Mouse (Mus musculus) gastrocnemius, postnatal 4 days (tissue): Measurements from ENCODE around the gene Sept7. TPM values are rescaled to one million over a fixed set of nuclear protein-coding genes. Genes with fewer than 3 reads are reported as not detected.
"Not testable (repeated sequence)": the region's sequence is repeated elsewhere in the genome, so short reads cannot be mapped to it uniquely, and the experiment has no call there.

ENCODE experiments used
- DNase-seq, 2 experiments: peaks; one replicate each; pipeline ENCODE4 v3.0.0; 2021 to 2022; ENCODE audit warnings: low spot score in 2 of 2, mixed read lengths in 2 of 2
- long read RNA-seq, 2 experiments: library from polyadenylated mRNA; stranded (forward); transcript quantifications; one replicate each; pipeline ENCODE4 v2.0.0; 2021
- total RNA-seq, 2 experiments: library from RNA; stranded (reverse); gene quantifications; 2 replicates each; pipeline ENCODE4 v1.2.3; 2021

Gene Sept7
- 100 to 1,000 TPM; 157 to 170 TPM for total RNA-seq
- long read RNA-seq, experiment 1, partial matches to known transcripts = 9 of 261 reads
- long read RNA-seq, experiment 1, other reads (novel, unspliced or antisense) = 252 of 261 reads
- long read RNA-seq, experiment 2, partial matches to known transcripts = 7 of 249 reads
- long read RNA-seq, experiment 2, other reads (novel, unspliced or antisense) = 242 of 249 reads

DNA sequence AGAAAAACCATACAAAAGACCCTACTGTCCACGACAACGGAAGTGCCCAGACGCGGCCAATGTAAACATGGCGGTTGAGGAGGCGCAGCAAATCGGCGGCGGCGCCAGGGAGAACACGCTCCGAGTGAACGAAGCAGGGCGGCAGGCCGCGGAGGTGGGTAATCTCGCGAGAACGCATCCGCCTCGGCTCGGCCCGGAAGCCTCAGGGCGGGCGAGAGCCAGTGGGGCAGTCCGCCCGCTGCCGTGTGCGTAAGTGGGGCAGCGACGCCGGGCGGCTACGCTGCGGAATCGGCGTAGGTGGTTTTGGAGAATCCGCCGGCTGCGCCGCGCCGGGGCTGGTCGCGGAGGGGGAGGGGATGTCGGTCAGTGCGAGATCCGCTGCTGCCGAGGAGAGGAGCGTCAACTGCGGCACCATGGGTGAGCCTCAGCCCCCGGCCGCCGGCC is at the start of gene Sept7:
Gene Sept7 (plus strand): TSS at position 157 of the 444 bp plus-strand sequence.
- peak; percentile 98 to 100 for DNase-seq

GRCm38 (mm10) chr9:25208087-25208803 is 44.0 kb upstream of the Sept7 start:
- DNase-seq = no peak

DNA sequence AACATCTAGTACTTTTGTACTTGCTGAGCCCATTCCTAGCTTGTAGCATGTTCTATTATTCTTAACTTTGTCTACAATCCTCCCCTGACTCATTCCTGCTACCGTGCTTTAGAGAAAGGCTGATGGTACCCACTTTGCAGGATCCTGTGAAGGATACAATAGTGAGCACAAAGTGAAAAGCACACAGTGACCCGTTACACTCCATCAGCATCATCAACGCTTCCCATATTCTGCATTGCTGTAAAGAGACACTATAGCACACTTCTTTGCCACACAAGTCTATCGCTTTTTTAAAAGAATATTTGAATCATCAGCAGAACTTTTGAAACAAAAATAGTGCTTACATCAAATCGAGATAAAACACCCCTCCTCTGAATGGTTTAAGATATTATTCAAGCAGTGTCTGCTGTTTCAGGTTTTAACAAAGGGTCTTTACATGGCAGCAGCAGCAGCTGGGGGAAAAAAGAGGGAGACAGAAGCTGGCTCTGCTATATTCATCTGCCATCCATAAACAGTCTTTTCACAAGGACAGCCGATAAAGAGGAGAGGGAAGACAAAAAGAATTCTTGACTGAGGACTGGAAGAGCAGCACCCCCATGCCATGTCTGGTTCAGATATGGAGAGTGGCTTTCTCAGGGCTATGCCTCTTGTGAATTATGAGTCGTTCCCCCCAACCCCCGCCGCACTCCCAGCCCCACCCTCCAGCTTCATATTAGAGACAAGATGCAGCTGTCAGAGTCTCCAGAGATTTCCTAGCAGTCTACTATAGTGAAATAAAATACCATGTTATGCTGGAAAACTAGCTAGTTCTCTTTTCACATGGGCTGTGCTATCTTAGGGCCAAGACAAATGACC is 39.7 kb upstream of the Sept7 start:
- no peak for DNase-seq

- DNase-seq = no peak
These were observed 39.1 kb upstream of the Sept7 start for GRCm38 (mm10) chr9:25213164-25213557.

DNA sequence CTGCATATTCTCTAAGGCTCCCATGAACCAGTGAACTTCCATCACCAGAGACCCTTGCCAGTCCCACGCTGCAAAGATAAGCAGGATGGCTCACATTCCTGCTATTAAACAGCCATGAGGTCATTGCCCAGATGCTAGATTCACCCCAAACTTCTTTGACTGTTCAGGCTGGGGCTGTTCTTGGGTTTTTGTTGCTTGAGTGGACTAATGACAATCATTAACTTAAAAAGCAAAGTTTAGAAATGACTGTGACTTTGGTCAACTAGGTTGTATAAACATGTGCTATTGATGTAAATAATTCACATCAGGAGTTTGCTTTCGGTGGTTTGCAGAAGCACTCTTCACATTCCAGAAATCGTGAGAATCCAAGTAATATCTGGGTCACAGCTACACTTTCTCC is 36.8 kb upstream of the Sept7 start:
- DNase-seq = no peak

DNA sequence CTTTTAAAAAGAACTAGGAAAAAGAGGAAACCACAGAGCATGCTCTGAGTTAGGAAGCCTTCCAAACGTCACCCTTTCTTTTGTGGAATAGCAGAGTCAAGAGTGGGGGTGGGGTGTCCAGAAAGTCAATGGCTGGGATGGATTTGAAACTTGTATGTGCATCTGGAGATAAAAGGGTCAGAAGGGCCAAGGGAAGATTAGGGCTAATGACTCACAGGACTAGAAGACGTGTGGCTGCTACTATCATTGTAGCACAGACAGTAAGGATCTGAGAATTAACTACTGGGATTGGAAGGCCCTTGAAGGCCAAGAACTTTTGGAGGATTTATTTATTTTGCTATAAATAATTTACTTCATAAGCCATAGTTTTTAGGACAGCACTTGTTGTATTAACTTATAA is 36.0 kb upstream of the Sept7 start:
- DNase-seq = no peak

DNA sequence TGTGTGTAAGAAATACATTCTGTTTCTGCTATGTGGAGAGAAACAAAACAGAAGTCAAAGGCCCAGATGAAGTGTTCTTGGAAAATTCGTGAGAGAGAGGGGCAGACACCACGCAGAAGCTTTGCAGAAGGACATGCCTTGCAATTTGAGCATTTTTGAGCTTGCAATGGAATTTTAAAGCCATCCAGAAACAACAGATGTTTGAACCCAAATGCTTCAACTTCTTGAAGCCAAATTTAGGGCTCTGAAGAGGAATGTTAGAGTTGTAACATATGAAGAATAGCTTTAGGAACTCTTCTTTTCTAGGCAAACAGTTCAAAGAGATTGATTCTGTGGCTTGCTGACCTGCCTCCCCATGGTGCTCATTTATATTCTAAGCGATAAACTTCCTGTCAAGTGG is 33.3 kb upstream of the Sept7 start:
- no peak for DNase-seq

DNA sequence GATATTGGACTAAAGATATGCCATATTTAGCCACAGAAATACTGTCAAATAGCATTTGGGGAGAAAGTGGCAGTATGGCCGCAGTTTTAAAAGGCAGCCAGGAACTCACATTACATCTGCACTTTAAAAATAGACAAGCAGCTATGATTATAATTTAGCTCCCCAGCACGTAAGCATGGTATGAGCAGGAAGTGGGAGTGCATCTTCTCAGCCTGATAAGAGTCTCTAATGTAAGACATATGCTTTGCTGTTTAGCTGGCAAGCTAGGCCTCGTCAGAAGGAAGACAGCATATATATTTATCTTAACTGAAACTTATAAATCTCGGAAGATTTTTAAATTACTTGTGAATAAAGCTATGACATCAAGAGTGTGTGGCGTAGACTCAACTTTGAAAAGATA is 32.4 kb upstream of the Sept7 start:
- DNase-seq = no peak

DNA sequence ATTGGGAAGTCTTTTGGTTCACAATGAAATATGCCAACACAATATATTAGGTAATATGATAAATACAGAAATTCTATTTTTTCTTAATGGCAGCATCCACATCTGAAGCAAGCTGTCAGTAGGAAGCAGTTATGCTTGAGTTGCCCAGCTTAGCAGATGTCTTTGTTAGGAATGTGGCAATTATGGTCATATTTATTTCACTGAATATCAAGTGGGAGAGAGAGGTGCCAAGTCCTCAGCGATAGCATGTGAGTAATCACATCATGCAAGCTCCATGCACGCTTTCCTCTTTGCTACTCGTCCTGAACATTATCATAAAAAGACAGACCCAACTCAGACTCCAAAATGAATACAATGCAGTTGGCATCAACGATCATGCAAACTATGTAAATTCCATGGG is 27.3 kb upstream of the Sept7 start:
- no peak for DNase-seq

GRCm38 (mm10) chr9:25229740-25230139 is 22.5 kb upstream of the Sept7 start:
- DNase-seq = no peak

DNA sequence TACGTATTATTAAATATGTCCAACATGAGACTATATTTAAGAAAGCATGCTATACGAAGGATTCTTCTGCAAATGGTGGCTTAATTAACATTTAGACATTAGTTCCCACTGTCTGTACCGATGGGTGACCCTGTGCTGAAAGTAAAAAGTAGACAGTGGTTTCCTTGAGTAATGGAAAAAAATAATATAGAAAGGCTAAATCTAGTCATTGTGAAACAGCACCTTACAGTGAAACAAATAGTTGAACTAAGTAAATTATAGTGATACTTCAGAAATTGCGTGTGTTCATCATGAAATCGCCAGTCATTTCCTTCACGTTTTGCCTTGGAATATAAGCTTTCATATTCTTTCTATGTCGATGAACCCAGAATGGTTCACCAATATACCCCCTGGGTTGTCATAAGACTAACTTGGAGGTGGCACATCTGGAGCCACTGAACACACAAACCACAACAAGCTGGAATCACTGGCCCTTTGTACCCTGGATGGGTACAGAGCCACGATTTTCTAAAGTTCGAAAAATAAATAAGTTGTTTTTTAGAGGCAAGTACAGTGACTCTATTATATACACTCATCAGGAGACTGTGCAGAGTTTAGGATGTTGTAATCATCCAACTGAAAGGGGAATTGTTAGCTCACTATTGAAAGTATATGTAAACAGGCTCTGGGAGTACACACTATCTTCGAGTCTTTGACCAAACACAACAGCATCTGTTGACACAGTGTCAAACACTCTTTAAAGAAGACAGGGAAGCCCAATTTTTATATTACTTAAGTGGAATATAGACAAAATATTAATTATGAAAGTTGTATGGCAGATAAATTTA is 21.8 kb upstream of the Sept7 start:
- no peak for DNase-seq

DNA sequence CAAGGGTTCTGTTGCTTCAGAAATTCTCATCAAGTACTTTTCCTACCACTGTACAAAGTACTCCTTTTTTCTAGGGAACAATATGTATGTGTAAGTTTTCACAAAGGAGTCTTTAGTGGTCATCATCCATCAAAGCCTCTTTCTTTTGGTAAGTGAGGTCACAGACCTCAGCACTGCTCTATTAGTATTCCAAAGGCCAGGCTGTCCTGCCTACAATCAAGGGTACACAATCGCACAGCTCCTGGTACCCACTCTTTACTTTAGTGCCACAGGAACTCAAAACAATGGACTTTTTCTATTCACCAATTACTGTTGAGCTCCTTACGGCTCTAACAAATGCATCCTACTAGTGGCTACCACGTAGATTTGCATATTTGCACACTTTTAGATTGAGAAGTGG is 11.2 kb upstream of the Sept7 start:
- DNase-seq = no peak

- not testable (repeated sequence) for DNase-seq
These were observed 10.5 kb upstream of the Sept7 start for GRCm38 (mm10) chr9:25241783-25242182.

- DNase-seq = no peak
These were observed 10.0 kb upstream of the Sept7 start for GRCm38 (mm10) chr9:25242266-25242665.

GRCm38 (mm10) chr9:25243926-25244657 is 8.1 kb upstream of the Sept7 start:
- no peak for DNase-seq

DNA sequence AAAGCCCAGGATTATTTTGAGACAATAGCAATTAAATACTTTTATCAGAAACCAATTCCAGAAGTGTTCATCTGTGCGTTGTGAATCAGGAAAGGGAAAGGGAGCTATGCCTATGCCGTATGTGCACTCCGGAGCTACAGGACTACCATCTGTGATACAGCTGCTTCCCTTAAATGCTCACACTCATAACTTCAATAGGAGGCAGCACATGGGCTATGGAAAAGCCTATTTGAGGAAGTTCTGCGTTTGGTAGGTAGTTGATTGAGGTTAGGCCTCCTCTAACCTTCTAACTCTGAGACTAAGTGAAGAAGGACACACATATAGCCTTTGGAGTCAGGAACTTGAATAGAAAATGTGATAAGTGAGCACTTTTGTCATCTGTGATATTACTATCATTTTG is 7.1 kb upstream of the Sept7 start:
- DNase-seq = no peak

DNA sequence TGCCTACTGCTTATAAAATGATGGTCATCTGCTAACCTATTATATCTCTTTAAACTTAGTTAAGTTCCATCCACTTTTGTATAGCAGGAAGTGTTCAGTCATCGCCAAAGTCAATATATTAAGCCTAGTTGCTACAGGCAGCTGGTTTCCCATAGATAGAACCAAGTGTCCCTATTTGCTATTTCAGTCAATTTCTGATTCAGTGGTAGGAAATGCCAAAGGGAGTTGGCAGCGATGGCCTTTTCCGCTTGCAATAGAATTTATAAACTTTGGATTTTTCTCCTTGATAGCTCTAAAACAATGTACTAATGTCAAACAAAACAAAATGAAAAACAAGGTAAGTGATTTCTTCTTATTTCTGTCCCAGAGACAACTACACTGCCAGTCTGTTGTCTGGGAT is 5.7 kb upstream of the Sept7 start:
- DNase-seq = no peak

DNA sequence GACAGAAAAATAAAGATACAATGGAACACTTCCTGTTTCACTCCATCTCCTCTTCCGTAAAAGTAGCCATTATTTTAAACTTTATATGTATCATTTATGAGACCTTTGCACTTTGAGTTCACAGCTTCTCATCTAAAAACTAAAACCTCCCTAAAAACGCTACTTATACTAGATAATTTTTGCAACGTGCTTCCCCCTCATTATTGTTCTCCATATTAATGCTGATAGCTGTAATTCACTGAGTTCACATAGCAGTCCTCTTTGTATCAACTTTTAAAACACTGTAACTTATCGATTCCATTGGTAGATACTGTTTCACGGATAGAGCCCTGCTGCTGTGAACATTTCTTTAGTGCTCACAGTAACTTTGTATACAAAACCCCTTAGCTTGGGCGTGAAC is 1.1 kb upstream of the Sept7 start:
- DNase-seq = no peak

GRCm38 (mm10) chr9:25251611-25252282 is 492 bp upstream of the Sept7 start:
- peak; percentile 79 to 90 for DNase-seq
